Mouse (Mus musculus): ENCODE measurements at regions not wholly inside any gene's neighbourhood (a gene's known extent, or its start where the extent isn't known, plus 50 kb on each side); places are given as distances from the start of the nearest gene placed in this dataset.
"Not testable (repeated sequence)": the region's sequence is repeated elsewhere in the genome, so short reads cannot be mapped to it uniquely, and the experiment has no call there.

GRCm38 (mm10) chr13:107554091-107554490, 490.2 kb upstream of the Smim15 start:
- TF ChIP-seq POU5F1 (IDR thresholded peaks at IDR 0.05; ENCODE audit: borderline replicate concordance, low read length) (no peak), NANOG (IDR thresholded peaks at IDR 0.05; ENCODE audit: borderline replicate concordance, low read length) (no peak), CTCF (conservative IDR thresholded peaks at IDR 0.05; ENCODE audit: low read length) (no peak)
- H3K36me3 ChIP-seq (ENCODE audit: insufficient read depth, low read length), result no peaks in the 10 kb centered on the region
- H3K27me3 ChIP-seq (ENCODE audit: insufficient read depth, low read length), result no peaks in the 10 kb centered on the region
- H3K9me3 ChIP-seq (ENCODE audit: low read length), result no peaks in the 10 kb centered on the region
- no peak overlapping the region for H3K4me3 ChIP-seq (replicated peaks; ENCODE audit: low read length)
- H3K4me1 ChIP-seq (replicated peaks; ENCODE audit: low read depth, low read length), result peaks cover 5% of the 10 kb centered on the region; the same call in 1 of the 2 replicates

GRCm38 (mm10) chr13:107552165-107552564, 492.1 kb upstream of the Smim15 start:
- peaks cover 5% of the 10 kb centered on the region; the same call in 1 of the 2 replicates for H3K4me1 ChIP-seq (replicated peaks; ENCODE audit: low read depth, low read length)
- no peak overlapping the region for H3K4me3 ChIP-seq (replicated peaks; ENCODE audit: low read length)
- TF ChIP-seq NANOG (IDR thresholded peaks at IDR 0.05; ENCODE audit: borderline replicate concordance, low read length) (peak; percentile 95), CTCF (conservative IDR thresholded peaks at IDR 0.05; ENCODE audit: low read length) (no peak), POU5F1 (IDR thresholded peaks at IDR 0.05; ENCODE audit: borderline replicate concordance, low read length) (no peak)
- no peaks in the 10 kb centered on the region for H3K36me3 ChIP-seq (ENCODE audit: insufficient read depth, low read length)
- peaks cover 7% of the 10 kb centered on the region; the same call in 1 of the 2 replicates for H3K9me3 ChIP-seq (ENCODE audit: low read length)
- no peaks in the 10 kb centered on the region for H3K27me3 ChIP-seq (ENCODE audit: insufficient read depth, low read length)

GRCm38 (mm10) chr13:107549995-107550394, 494.3 kb upstream of the Smim15 start:
- H3K36me3 ChIP-seq (ENCODE audit: insufficient read depth, low read length); H3K4me3 ChIP-seq (replicated peaks; ENCODE audit: low read length); H3K27me3 ChIP-seq (ENCODE audit: insufficient read depth, low read length); H3K4me1 ChIP-seq (replicated peaks; ENCODE audit: low read depth, low read length); H3K9me3 ChIP-seq (ENCODE audit: low read length): not testable (repeated sequence)

GRCm38 (mm10) chr13:107547073-107547472, 497.2 kb upstream of the Smim15 start:
- Histone ChIP-seq H3K4me1 (replicated peaks; ENCODE audit: low read depth, low read length) (peaks cover 2% of the 10 kb centered on the region; the same call in 1 of the 2 replicates), H3K9me3 (ENCODE audit: low read length) (peaks cover 7% of the 10 kb centered on the region; the same call in 1 of the 2 replicates), H3K36me3 (ENCODE audit: insufficient read depth, low read length) (no peaks in the 10 kb centered on the region), H3K4me3 (replicated peaks; ENCODE audit: low read length) (no peak overlapping the region), H3K27me3 (ENCODE audit: insufficient read depth, low read length) (no peaks in the 10 kb centered on the region)
- TF ChIP-seq POU5F1 (IDR thresholded peaks at IDR 0.05; ENCODE audit: borderline replicate concordance, low read length) (no peak), CTCF (conservative IDR thresholded peaks at IDR 0.05; ENCODE audit: low read length) (no peak), NANOG (IDR thresholded peaks at IDR 0.05; ENCODE audit: borderline replicate concordance, low read length) (no peak)

GRCm38 (mm10) chr13:107546181-107546900, 497.9 kb upstream of the Smim15 start:
- TF ChIP-seq CTCF (conservative IDR thresholded peaks at IDR 0.05; ENCODE audit: low read length) (no peak), POU5F1 (IDR thresholded peaks at IDR 0.05; ENCODE audit: borderline replicate concordance, low read length) (no peak), NANOG (IDR thresholded peaks at IDR 0.05; ENCODE audit: borderline replicate concordance, low read length) (no peak)
- Histone ChIP-seq H3K27me3 (ENCODE audit: insufficient read depth, low read length) (no peaks in the 10 kb centered on the region), H3K4me3 (replicated peaks; ENCODE audit: low read length) (no peak overlapping the region), H3K4me1 (replicated peaks; ENCODE audit: low read depth, low read length) (no peaks in the 10 kb centered on the region), H3K9me3 (ENCODE audit: low read length) (peaks cover 7% of the 10 kb centered on the region; the same call in 1 of the 2 replicates), H3K36me3 (ENCODE audit: insufficient read depth, low read length) (no peaks in the 10 kb centered on the region)

GRCm38 (mm10) chr13:107541635-107541955, 502.7 kb upstream of the Smim15 start:
- Histone ChIP-seq H3K9me3 (ENCODE audit: low read length) (no peaks in the 10 kb centered on the region), H3K36me3 (ENCODE audit: insufficient read depth, low read length) (no peaks in the 10 kb centered on the region), H3K4me1 (replicated peaks; ENCODE audit: low read depth, low read length) (no peaks in the 10 kb centered on the region), H3K4me3 (replicated peaks; ENCODE audit: low read length) (no peak overlapping the region), H3K27me3 (ENCODE audit: insufficient read depth, low read length) (no peaks in the 10 kb centered on the region)
- TF ChIP-seq NANOG (IDR thresholded peaks at IDR 0.05; ENCODE audit: borderline replicate concordance, low read length) (no peak), POU5F1 (IDR thresholded peaks at IDR 0.05; ENCODE audit: borderline replicate concordance, low read length) (no peak), CTCF (conservative IDR thresholded peaks at IDR 0.05; ENCODE audit: low read length) (no peak)

GRCm38 (mm10) chr13:107540784-107541634, 503.2 kb upstream of the Smim15 start:
- H3K27me3 ChIP-seq (ENCODE audit: insufficient read depth, low read length), result no peaks in the 10 kb centered on the region
- H3K36me3 ChIP-seq (ENCODE audit: insufficient read depth, low read length), result no peaks in the 10 kb centered on the region
- H3K4me1 ChIP-seq (replicated peaks; ENCODE audit: low read depth, low read length), result no peaks in the 10 kb centered on the region
- no peak for TF ChIP-seq CTCF (conservative IDR thresholded peaks at IDR 0.05; ENCODE audit: low read length)
- TF ChIP-seq NANOG (IDR thresholded peaks at IDR 0.05; ENCODE audit: borderline replicate concordance, low read length), result no peak
- no peak for TF ChIP-seq POU5F1 (IDR thresholded peaks at IDR 0.05; ENCODE audit: borderline replicate concordance, low read length)
- H3K9me3 ChIP-seq (ENCODE audit: low read length), result no peaks in the 10 kb centered on the region
- no peak overlapping the region for H3K4me3 ChIP-seq (replicated peaks; ENCODE audit: low read length)

- Histone ChIP-seq H3K9me3 (ENCODE audit: low read length) (no peaks in the 10 kb centered on the region), H3K27me3 (ENCODE audit: insufficient read depth, low read length) (no peaks in the 10 kb centered on the region), H3K4me3 (replicated peaks; ENCODE audit: low read length) (no peak overlapping the region), H3K4me1 (replicated peaks; ENCODE audit: low read depth, low read length) (no peaks in the 10 kb centered on the region), H3K36me3 (ENCODE audit: insufficient read depth, low read length) (no peaks in the 10 kb centered on the region)
- TF ChIP-seq CTCF (conservative IDR thresholded peaks at IDR 0.05; ENCODE audit: low read length) (no peak), NANOG (IDR thresholded peaks at IDR 0.05; ENCODE audit: borderline replicate concordance, low read length) (no peak), POU5F1 (IDR thresholded peaks at IDR 0.05; ENCODE audit: borderline replicate concordance, low read length) (no peak)
These were observed 503.9 kb upstream of the Smim15 start for GRCm38 (mm10) chr13:107540305-107540704.

Data from E14TG2a.4 (cell line).